Mouse (Mus musculus) cerebellum, postnatal 36 days (tissue): ENCODE data around the gene Gpr139.
A peak's percentile ranks its signal among the peaks of the same experiment; 100 is the strongest.

ENCODE experiments used
- DNase-seq, 2 experiments: peaks; one replicate each; pipeline ENCODE4 v3.0.0; 2021 to 2022; ENCODE audit warnings: mixed read lengths in 2 of 2

Gpr139 gene

DNA sequence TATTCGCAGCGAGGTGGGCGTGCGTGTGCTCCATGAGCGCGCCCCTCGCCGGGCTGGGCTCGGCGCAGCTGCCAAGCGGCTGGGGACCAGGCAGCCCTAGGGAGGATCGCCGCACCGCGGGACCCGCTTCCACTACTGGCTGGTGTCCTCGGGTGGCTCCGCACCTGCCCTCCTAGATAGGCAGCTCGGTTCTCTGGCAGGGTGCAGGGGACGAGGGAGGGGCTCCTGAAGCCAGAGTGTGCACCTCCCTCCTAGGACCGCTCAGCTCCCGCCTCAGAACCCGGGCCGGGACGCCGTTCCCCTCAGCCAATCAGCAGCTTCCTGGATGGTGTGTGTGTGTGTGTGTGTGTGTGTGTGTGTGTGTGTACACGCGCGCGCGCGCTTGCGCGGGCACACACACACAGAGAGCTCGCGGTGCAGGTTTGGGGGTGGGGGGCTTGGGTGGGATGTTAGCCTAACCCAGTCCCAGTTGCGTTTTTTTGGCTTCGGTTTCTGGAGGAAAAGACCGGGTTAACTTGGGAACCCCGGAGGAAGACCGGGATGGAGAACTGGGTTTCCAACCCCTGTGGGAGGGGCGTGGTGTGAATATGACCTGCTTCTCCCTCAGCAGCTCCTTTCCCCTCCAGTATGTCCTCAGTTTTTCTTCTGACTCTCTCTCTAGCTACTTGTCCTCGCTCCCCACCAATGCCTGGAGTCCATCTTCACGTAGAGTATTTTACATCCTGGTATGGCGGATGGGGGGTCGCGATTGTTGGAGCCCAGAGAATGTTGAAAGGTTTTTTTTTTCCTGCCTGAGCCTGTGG, at the start of gene Gpr139:
Gene Gpr139, minus strand, starts transcription at position 263 of the 803 bp plus-strand sequence.
- peak; percentile 15 to 21 for DNase-seq

DNA sequence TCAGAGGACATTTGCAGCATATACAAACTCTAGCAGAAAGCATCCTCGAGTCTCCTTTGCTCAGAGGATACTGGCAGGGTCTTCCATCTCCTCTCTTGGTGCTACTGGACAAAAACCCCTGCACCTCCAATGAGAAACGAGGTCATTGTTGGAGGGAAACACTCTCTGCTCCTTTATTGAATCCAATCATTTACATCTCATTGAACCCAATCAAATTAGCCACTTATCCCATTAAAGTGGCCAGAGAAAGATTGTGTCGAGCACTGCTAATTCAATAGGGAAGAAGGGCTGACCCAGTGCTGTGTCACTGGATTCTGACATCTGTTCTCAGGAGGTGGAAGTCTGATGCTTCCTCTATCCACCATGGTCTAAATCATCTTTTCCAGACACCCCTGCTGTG, 46.6 kb upstream of the Gpr139 start:
- DNase-seq = no peak

DNA sequence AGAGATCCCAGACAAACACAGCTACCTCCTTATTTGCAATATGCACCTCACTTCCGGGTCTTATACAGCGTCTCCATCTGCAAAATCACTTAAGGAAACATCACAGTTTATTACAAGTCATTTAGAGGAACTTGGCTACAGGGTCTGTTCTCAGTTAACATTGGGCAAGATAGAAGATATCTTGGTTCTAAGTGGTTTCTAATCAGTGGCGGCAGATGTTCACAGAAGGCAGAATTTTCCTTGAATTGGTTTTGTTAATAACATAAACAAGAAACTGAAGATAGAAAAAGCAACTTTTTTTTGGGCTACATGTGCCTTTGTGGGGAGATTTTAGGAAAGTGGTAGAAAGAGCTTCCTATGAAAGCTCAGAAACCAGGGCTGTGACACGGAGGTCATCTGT, 38.3 kb upstream of the Gpr139 start:
- no peak for DNase-seq

DNA sequence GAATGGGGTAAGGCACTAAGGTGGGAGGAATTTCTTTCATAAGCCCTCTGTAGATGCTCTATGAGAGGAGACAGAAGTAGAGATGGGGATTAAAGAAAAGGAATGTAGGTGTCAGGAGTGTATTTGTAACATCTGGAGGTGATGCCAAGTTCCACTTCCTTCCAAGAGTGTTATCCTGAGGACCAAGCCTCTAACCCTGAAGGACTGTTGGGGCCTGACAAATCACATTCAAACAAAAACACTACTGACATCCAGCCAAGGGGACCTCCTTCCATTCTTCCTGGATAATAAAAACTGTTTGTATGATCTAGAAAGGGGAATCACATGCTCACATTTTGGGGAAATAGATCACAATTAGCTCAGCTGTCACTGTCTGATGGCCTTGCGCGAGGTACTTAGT, 34.7 kb upstream of the Gpr139 start:
- no peak for DNase-seq

DNA sequence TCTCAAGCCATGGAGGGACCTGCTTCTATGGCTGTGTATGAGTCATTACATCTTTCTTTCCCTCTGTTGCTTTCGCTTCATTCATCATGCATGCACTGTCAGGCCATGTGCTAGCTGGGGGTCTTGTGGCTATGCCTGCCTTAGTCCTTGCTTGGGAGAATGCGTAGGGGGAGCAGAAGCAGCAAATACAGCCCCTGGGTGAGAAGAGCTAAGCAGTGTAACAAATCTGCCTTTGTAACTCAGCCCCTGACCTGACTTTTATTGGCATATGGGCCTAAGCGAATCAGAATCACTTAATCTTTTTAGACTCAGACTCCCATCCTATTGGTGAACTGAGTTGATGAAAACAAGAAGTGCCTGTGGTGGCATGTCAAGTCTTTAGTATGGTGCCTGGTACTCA, 22.8 kb upstream of the Gpr139 start:
- DNase-seq = no peak

DNA sequence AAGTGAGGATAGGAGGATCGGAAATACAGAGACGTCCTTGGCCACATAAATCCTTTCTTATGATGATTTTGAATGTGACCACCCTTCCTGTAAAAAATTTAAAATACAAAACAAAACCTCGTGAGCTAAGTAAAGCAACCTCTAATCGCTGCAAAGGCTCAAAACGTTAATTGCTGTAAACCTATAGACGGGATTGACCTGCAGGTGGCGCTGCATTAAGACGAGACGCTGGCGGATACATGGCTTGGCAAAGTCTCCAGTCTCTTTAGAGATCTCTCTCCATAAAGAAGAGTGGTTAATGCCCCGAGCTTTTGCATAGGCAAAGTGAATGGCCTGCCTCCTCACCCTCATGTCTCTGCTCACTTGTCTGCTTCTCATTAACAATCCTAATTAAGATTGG, 2.0 kb upstream of the Gpr139 start:
- peak; percentile 32 to 40 for DNase-seq

DNA sequence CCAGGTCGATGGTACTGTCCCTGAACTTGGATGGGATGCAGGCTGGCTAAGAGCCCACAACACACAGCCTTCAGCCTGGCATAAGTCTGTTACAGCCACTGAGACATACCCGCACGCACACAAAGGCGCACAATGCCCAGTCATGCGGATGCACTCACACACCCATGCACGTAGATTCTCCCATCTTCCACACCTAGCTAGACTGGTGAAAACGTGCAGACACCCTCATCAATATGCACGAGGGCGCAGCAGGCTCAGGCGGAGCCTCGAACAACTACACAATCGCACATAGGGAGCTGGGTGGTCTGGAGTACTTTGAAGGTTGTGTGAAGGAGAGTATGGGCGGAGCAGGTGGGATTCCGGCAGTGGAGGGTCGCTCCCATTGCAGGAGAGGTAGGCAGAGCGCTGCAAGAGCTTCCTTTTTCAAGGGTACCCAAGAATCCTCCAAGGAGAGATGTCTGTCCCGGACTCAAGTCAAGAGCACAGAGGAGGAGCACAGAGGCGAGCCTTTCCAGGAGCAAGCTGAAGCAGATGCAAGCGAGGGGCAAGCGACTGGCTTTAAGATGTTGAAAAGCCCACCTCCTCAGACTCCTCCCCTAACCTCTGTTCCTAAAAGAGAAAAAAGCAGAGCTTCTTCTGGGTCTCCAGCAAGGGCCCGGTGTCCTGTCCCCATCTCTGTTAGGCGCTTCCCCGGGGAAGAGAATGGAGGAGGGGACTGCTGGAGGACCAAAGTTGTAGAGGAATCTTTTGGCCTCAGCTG, 958 bp upstream of the Gpr139 start:
- DNase-seq = peak in 1 of 2 experiments; percentile 2

DNA sequence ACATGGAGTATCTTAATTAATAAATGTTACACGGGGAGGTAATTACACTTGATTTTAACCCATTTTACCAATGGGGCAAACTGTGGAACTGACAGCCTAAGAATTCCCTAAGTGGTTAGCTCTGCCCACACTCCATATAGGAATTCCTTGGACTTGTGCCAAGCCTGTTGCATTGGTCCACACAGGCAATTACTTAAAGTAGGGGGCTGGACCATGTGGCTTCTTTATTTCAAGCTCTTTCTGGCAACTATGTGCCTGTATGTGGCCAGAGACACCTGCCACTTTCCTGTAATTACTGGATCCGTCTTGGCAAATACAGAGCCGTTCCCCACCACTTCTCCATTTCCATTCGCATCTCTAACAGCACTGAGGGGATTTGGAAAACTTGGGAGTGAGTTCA, 3.4 kb downstream of the Gpr139 start:
- DNase-seq = no peak

DNA sequence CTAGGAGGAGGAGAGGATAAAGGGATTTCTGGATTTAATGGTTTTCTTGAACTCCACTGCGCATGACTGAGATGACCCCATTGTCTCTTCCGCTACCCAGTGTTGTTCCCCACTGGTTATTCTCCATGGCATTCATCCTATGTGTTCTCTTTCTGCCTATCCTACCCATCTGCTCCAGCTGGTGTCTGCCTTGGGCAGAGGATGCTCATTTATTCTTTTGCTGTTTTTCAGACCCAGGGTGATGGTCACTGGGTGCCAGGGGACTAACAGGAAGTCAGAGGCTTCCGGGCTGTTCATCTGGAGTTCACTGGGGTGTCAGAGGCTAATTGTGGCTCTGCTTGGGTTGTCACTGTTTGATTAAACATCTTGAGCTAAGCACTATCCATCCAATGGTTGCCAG, 24.4 kb downstream of the Gpr139 start:
- DNase-seq = no peak

DNA sequence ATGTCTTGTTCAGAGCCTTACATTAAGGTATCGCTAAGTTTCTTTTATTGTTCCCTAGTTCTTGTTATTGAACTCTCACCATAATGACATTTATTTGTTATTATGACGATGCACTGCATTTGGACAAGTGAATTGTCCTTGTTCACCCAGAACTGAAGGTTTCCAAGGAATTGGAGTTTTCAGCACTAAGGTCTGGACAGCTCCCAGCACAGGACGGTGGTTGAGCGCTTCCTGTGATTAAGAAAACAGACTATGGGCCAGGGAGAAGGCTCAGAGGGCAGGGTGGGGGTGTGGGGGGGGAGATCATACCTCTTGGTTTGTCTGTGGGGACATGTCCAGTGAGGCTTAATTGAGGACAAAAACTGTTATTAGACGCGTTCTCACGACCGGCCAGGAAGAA, 72.6 kb downstream of the Gpr139 start:
- DNase-seq = no peak

DNA sequence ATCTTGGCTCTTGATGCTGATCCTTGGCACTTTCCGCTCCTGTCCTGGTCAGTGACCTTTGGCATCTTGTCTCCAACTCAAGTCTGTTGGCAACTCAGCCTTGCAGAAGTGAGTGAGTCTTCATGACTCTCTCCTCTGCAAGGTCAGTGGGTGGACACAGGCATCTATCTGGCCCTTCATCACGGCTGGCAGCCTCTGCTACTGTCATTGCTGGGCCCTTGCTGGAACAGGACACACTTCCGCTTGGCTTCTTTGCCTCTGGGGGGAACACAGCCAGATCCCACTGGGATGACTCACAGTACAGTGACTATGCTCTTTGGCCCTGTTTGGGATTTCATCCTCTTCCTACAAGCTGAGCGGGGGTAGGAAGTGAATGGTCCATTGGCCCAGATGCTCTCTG, 78.5 kb downstream of the Gpr139 start:
- DNase-seq = peak in 1 of 2 experiments; percentile 4

DNA sequence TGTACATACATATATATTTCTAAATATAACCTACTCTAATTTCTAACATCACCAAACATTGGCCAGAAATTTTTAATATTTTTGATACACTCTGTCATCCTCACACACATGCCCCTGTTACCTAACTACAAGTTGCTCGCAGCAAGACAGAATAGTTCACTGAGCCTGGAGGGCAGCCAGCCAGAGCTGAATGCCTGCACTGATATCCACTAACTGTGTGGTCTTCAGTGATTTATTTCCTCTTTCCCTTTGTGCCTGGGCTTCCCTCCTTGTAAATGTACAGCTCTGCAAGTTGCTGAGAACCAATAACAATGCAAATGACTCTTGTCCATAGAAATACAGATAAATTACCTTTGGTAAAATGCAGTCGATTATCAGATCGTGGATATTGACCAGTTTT, 87.8 kb downstream of the Gpr139 start:
- DNase-seq = no peak
